Mouse (Mus musculus): ENCODE measurements at regions not wholly inside any gene's neighbourhood (a gene's known extent, or its start where the extent isn't known, plus 50 kb on each side); places are given as distances from the start of the nearest gene placed in this dataset.

- Histone ChIP-seq H3K9me3 (replicated peaks; ENCODE audit: control insufficient read depth, insufficient read depth, low read length, poor library complexity, severe bottlenecking) (no peaks in the 10 kb centered on the region; the same call in 1 of the 2 replicates), H3K36me3 (ENCODE audit: control insufficient read depth, insufficient read depth, low read length, poor library complexity, severe bottlenecking) (no peaks in the 10 kb centered on the region), H3K27ac (ENCODE audit: insufficient read depth, low read length) (no peak overlapping the region), H3K27me3 (ENCODE audit: control insufficient read depth, insufficient read depth, low read length, poor library complexity, severe bottlenecking) (no peaks in the 10 kb centered on the region; the same call in 1 of the 2 replicates), H3K4me3 (ENCODE audit: low read depth, low read length) (no peak overlapping the region), H3K4me1 (ENCODE audit: control insufficient read depth, insufficient read depth, low read length) (no peaks in the 10 kb centered on the region), H3K9ac (ENCODE audit: low read depth, poor library complexity, severe bottlenecking) (no peak overlapping the region)
- TF ChIP-seq POLR2A (IDR thresholded peaks at IDR 0.05; ENCODE audit: insufficient read depth, low read length) (no peak), EP300 (IDR thresholded peaks at IDR 0.05; ENCODE audit: insufficient read depth, low read depth, low read length) (no peak), CTCF (IDR thresholded peaks at IDR 0.05; ENCODE audit: low read depth, low read length) (no peak)
Measured at GRCm38 (mm10) chr13:115162689-115163413, 61.1 kb upstream of the Itga1 start.

GRCm38 (mm10) chr13:115159386-115159785 lies 57.6 kb upstream of the Itga1 start:
- no peak overlapping the region for H3K4me3 ChIP-seq (ENCODE audit: low read depth, low read length)
- no peak overlapping the region for H3K9ac ChIP-seq (ENCODE audit: low read depth, poor library complexity, severe bottlenecking)
- H3K4me1 ChIP-seq (ENCODE audit: control insufficient read depth, insufficient read depth, low read length): no peaks in the 10 kb centered on the region
- TF ChIP-seq CTCF (IDR thresholded peaks at IDR 0.05; ENCODE audit: low read depth, low read length) (no peak), EP300 (IDR thresholded peaks at IDR 0.05; ENCODE audit: insufficient read depth, low read depth, low read length) (no peak), POLR2A (IDR thresholded peaks at IDR 0.05; ENCODE audit: insufficient read depth, low read length) (no peak)
- H3K27me3 ChIP-seq (ENCODE audit: control insufficient read depth, insufficient read depth, low read length, poor library complexity, severe bottlenecking): no peaks in the 10 kb centered on the region; the same call in 1 of the 2 replicates
- no peaks in the 10 kb centered on the region for H3K36me3 ChIP-seq (ENCODE audit: control insufficient read depth, insufficient read depth, low read length, poor library complexity, severe bottlenecking)
- no peak overlapping the region for H3K27ac ChIP-seq (ENCODE audit: insufficient read depth, low read length)
- H3K9me3 ChIP-seq (replicated peaks; ENCODE audit: control insufficient read depth, insufficient read depth, low read length, poor library complexity, severe bottlenecking): no peaks in the 10 kb centered on the region; the same call in 1 of the 2 replicates

All from ES-Bruce4 (cell line).